Mouse (Mus musculus) stomach, embryonic 16.5 days (tissue): ENCODE measurements around the gene Ppfia2. TPM values are rescaled to one million over a fixed set of nuclear protein-coding genes. Genes with fewer than 3 reads are reported as not detected.

Experiments used
- ATAC-seq: fragments of 200-750 bp; cut with Nextera tagmentation; 2 replicates; pipeline ENCODE4 v1.8.0; 2017; ENCODE audit warnings: moderate number of reproducible peaks, moderate TSS enrichment; ENCODE audit not compliant: insufficient read depth, low FRiP score
- H3K27ac ChIP-seq: fragments of 300-500 bp; sonication (generic); 2 replicates; pipeline ENCODE4 v1.5.1; 2014; ENCODE audit warnings: low read length
- H3K27me3 ChIP-seq: fragments of 300-500 bp; sonication (generic); 2 replicates; pipeline ENCODE4 v1.6.1; 2014; ENCODE audit warnings: low read length, control low read depth, mixed read lengths; ENCODE audit not compliant: control insufficient read depth, insufficient read depth
- H3K36me3 ChIP-seq: fragments of 300-500 bp; sonication (generic); 2 replicates; pipeline ENCODE4 v1.6.1; 2014; ENCODE audit warnings: low read length; ENCODE audit not compliant: control insufficient read depth, insufficient read depth
- H3K4me1 ChIP-seq: fragments of 300-500 bp; sonication (generic); 2 replicates; pipeline ENCODE4 v1.6.1; 2014; ENCODE audit warnings: low read length, control low read depth, mixed read lengths; ENCODE audit not compliant: control insufficient read depth, insufficient read depth
- H3K4me2 ChIP-seq: fragments of 300-500 bp; sonication (generic); 2 replicates; pipeline ENCODE4 v1.6.1; 2014; ENCODE audit warnings: low read depth, low read length, mixed read lengths
- H3K4me3 ChIP-seq: fragments of 300-500 bp; sonication (generic); replicated peaks from 2 replicates; pipeline ENCODE4 v1.5.1; 2014; ENCODE audit warnings: mild to moderate bottlenecking, low read length
- H3K9ac ChIP-seq: fragments of 300-500 bp; sonication (generic); 2 replicates; pipeline ENCODE4 v1.6.1; 2014; ENCODE audit warnings: low read length
- H3K9me3 ChIP-seq: fragments of 300-500 bp; sonication (generic); replicated peaks from 2 replicates; pipeline ENCODE4 v1.6.1; 2016; ENCODE audit warnings: low read length, control low read depth; ENCODE audit not compliant: control insufficient read depth
- WGBS: fragments of 180-500 bp; shearing (Covaris S2); extraction: QIAGEN DNeasy Blood & Tissue Kit; methylation state at CpG from one replicate; pipeline ENCODE4 v1.1.7; 2014; 5-methylcytosine and 5-hydroxymethylcytosine counted together
- polyA plus RNA-seq: library from polyadenylated mRNA; unstranded; fragments of >200 nt; fragmentation: Nextera tagmentation; extraction: Ambion mirVana; gene quantifications from 2 replicates; pipeline ENCODE4 v1.2.1, GENCODE M21; 2015

The Ppfia2 gene
- polyA plus RNA-seq, 1 experiment from 2014 or later: 0.89 TPM

DNA sequence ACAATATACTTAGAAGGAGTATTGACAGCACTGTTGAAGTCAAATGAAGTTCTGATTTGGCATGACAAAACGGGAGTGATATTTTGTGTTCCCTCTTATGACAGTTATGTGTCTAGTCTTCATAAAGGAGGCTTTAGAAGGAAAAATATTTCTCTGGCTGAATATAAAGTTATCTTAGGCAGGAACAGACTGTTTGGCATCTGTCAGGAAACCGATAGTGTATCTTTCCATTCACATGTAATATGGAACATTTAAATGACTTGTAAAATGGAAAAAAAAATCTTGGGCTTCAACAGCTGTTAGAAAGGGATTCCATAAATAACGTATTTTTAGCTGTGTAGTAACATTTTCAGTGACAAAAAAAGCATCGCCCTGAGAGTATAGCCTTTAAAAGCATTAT, 400.1 kb downstream of the Ppfia2 start:
- no peak overlapping the region for H3K4me3 ChIP-seq
- H3K27me3 ChIP-seq: no peaks in the 10 kb centered on the region
- H3K27ac ChIP-seq: no peak overlapping the region
- H3K9me3 ChIP-seq: no peaks in the 10 kb centered on the region
- no peak for ATAC-seq
- H3K9ac ChIP-seq: no peak overlapping the region
- no peak overlapping the region for H3K4me2 ChIP-seq
- H3K4me1 ChIP-seq: no peaks in the 10 kb centered on the region
- WGBS: 81% methylated on average over 4 of the region's 4 CpGs
- H3K36me3 ChIP-seq: no peaks in the 10 kb centered on the region

GRCm38 (mm10) chr10:106871847-106872246, 401.7 kb downstream of the Ppfia2 start:
- Histone ChIP-seq H3K9ac (no peak overlapping the region), H3K27ac (no peak overlapping the region), H3K4me2 (no peak overlapping the region), H3K9me3 (no peaks in the 10 kb centered on the region), H3K4me1 (no peaks in the 10 kb centered on the region), H3K27me3 (no peaks in the 10 kb centered on the region), H3K36me3 (no peaks in the 10 kb centered on the region), H3K4me3 (no peak overlapping the region)
- WGBS: 76% methylated on average over 3 of the region's 3 CpGs
- no peak for ATAC-seq

DNA sequence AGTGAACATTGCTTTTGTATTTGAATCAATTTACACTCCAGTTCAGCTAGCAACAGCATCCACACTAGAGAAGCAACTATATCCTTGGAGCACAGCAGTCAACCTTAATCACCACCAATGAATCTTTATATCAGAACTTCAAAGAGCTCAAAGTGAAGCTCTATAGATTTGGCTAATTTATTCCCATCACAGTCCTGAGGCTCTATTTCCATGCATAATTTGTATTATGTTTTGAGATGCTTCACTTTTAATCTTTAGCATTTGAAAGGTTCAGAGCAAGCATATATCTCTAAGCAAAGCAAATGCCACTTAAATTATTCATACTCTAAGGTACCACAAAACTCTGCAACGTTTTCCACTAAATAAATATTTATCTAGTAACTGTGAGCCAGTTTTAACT, 402.6 kb downstream of the Ppfia2 start:
- no peak overlapping the region for H3K27ac ChIP-seq
- H3K27me3 ChIP-seq: no peaks in the 10 kb centered on the region
- no peaks in the 10 kb centered on the region for H3K36me3 ChIP-seq
- no peak overlapping the region for H3K9ac ChIP-seq
- no peaks in the 10 kb centered on the region for H3K9me3 ChIP-seq
- WGBS: 21% methylated on average over 1 of the region's 1 CpGs
- no peak overlapping the region for H3K4me3 ChIP-seq
- H3K4me2 ChIP-seq: no peak overlapping the region
- no peaks in the 10 kb centered on the region for H3K4me1 ChIP-seq
- no peak for ATAC-seq

GRCm38 (mm10) chr10:106881330-106881729, 411.2 kb downstream of the Ppfia2 start:
- H3K27ac ChIP-seq: no peak overlapping the region
- ATAC-seq: no peak
- H3K36me3 ChIP-seq: no peaks in the 10 kb centered on the region
- H3K4me3 ChIP-seq: no peak overlapping the region
- no peak overlapping the region for H3K4me2 ChIP-seq
- H3K27me3 ChIP-seq: no peaks in the 10 kb centered on the region
- H3K9ac ChIP-seq: no peak overlapping the region
- 54% methylated on average over 3 of the region's 3 CpGs for WGBS
- H3K4me1 ChIP-seq: no peaks in the 10 kb centered on the region
- H3K9me3 ChIP-seq: no peaks in the 10 kb centered on the region

- ATAC-seq: no peak
- Histone ChIP-seq H3K27me3 (no peaks in the 10 kb centered on the region), H3K27ac (no peak overlapping the region), H3K4me3 (no peak overlapping the region), H3K9ac (no peak overlapping the region), H3K36me3 (no peaks in the 10 kb centered on the region), H3K9me3 (no peaks in the 10 kb centered on the region), H3K4me1 (no peaks in the 10 kb centered on the region), H3K4me2 (no peak overlapping the region)
- 61% methylated on average over 13 of the region's 13 CpGs for WGBS
Measured at GRCm38 (mm10) chr10:106896351-106896750, 426.2 kb downstream of the Ppfia2 start.

DNA sequence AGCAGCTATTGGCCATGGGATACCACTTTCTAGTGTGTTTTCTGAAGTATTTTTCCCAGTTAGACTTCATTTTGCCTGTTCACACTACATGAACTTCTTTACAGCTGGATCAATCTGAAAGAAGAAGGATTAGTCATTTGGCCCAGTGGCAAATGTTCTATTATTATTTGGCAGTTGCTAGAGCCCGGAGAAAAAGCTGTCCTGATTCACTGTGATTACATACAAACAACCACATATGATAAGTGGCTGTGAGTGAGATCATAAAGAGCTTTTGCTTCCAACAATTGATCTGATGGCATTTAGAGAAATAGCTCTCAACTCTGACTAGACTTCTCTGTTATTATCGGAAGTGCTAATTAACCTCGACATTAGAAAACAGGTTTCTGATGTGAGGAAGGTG, 440.0 kb downstream of the Ppfia2 start:
- Histone ChIP-seq H3K9ac (no peak overlapping the region), H3K4me1 (no peaks in the 10 kb centered on the region), H3K27me3 (no peaks in the 10 kb centered on the region), H3K27ac (no peak overlapping the region), H3K4me2 (no peak overlapping the region), H3K9me3 (no peaks in the 10 kb centered on the region), H3K4me3 (no peak overlapping the region), H3K36me3 (no peaks in the 10 kb centered on the region)
- WGBS: 71% methylated on average over 3 of the region's 3 CpGs
- ATAC-seq: no peak

DNA sequence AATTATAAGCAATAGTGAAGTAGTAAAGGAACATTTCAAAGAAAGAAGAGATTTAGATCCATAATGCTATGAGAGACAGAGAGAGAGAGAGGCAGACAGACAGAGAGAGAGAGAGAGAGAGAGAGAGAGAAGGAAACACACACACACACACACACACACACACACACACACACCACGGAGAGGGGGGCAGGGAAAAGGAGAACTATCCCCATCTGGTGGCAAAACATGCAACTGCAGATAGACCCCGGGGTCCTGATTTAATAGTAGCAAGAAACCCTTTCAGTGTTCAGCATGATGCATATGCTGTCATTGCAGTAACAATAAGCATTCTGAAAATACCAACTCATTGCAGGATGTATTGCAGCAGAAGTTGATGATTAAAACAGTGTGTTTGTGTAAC, 442.9 kb downstream of the Ppfia2 start:
- H3K4me2 ChIP-seq: no peak overlapping the region
- H3K9ac ChIP-seq: no peak overlapping the region
- H3K4me3 ChIP-seq: no peak overlapping the region
- H3K27me3 ChIP-seq: no peaks in the 10 kb centered on the region
- H3K27ac ChIP-seq: no peak overlapping the region
- no peaks in the 10 kb centered on the region for H3K4me1 ChIP-seq
- no peaks in the 10 kb centered on the region for H3K9me3 ChIP-seq
- H3K36me3 ChIP-seq: no peaks in the 10 kb centered on the region
- WGBS: 25% methylated on average over 2 of the region's 2 CpGs
- no peak for ATAC-seq

DNA sequence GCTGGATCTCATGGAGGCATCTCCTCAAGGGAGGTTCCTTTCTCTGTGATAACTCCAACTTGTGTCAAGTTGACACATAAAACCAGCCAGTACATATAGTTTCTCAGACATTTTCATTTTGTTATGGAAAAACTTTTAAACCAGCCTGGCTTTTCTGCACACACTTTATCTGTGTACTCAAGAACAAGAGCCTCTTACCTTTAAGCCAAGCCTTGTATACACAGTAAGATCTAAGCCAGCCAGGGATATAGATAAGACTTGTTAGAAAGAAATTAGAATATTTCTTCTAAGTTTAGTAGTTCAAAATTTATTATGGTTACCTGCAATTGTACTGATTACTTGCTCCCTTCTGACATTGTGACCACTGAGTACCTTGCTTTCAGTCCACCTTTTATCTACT, 444.1 kb downstream of the Ppfia2 start:
- H3K4me3 ChIP-seq: no peak overlapping the region
- no peak overlapping the region for H3K9ac ChIP-seq
- H3K4me2 ChIP-seq: no peak overlapping the region
- no peak for ATAC-seq
- no peak overlapping the region for H3K27ac ChIP-seq
- no peaks in the 10 kb centered on the region for H3K36me3 ChIP-seq
- no peaks in the 10 kb centered on the region for H3K9me3 ChIP-seq
- no peaks in the 10 kb centered on the region for H3K27me3 ChIP-seq
- no peaks in the 10 kb centered on the region for H3K4me1 ChIP-seq

DNA sequence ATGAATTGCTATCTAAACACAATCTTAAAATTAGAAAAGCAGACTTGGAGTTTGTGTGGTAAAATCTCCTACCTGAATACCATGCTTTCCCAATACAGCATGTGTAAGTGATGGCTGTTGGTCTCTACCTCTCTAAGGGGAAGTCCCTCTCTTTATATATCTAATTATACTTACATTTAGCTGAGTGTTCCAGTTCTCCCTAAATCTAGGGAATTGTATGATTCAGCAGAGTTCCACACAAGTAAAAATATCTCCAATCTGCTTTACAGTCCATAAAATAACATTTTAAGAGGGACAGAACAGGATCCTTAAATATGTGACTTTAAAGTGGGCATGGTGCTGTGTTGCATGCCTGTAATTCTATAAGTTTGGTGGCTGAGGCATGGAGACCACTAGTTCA, 444.7 kb downstream of the Ppfia2 start:
- Histone ChIP-seq H3K36me3 (no peaks in the 10 kb centered on the region), H3K4me1 (no peaks in the 10 kb centered on the region), H3K9ac (no peak overlapping the region), H3K27ac (no peak overlapping the region), H3K4me2 (no peak overlapping the region), H3K9me3 (no peaks in the 10 kb centered on the region), H3K27me3 (no peaks in the 10 kb centered on the region), H3K4me3 (no peak overlapping the region)
- ATAC-seq: no peak

- Histone ChIP-seq H3K4me1 (no peaks in the 10 kb centered on the region), H3K9me3 (no peaks in the 10 kb centered on the region), H3K27ac (no peak overlapping the region), H3K9ac (no peak overlapping the region), H3K4me3 (no peak overlapping the region), H3K4me2 (no peak overlapping the region), H3K36me3 (no peaks in the 10 kb centered on the region), H3K27me3 (no peaks in the 10 kb centered on the region)
- no peak for ATAC-seq
- WGBS: 85% methylated on average over 5 of the region's 5 CpGs
Measured at GRCm38 (mm10) chr10:106924334-106924733, 454.2 kb downstream of the Ppfia2 start.
